Mouse (Mus musculus): ENCODE measurements at regions not wholly inside any gene's neighbourhood (a gene's known extent, or its start where the extent isn't known, plus 50 kb on each side); places are given as distances from the start of the nearest gene placed in this dataset.

- no peaks in the 10 kb centered on the region for H3K4me1 ChIP-seq (ENCODE audit: control insufficient read depth in 1 of 2, insufficient read depth in 2 of 2)
- H3K4me3 ChIP-seq (replicated peaks in 1 of 3; ENCODE audit: low read depth in 2 of 3, low read length in 2 of 3, poor library complexity in 1 of 3) = no peak overlapping the region
- H3K27me3 ChIP-seq (replicated peaks) = peaks cover 94% of the 10 kb centered on the region
- H3K27ac ChIP-seq (ENCODE audit: insufficient read depth, low read depth) = no peak overlapping the region
- no peak overlapping the region for H3K4me2 ChIP-seq (ENCODE audit: insufficient read depth, low read depth, poor library complexity, severe bottlenecking)
- TF ChIP-seq ELF1 (IDR thresholded peaks at IDR 0.05; ENCODE audit: low read depth, low read length) = no peak
- TF ChIP-seq ZNF384 (IDR thresholded peaks at IDR 0.05; ENCODE audit: low read depth, low read length) = no peak
- TF ChIP-seq UBTF (IDR thresholded peaks at IDR 0.05; ENCODE audit: low read depth, low read length) = no peak
- TF ChIP-seq ZMIZ1 (IDR thresholded peaks at IDR 0.05; ENCODE audit: low read depth, low read length) = no peak
- no peak for TF ChIP-seq USF2 (conservative IDR thresholded peaks at IDR 0.05; ENCODE audit: low read depth, low read length)
- no peak for TF ChIP-seq CHD1 (IDR thresholded peaks at IDR 0.05; ENCODE audit: low read depth, low read length)
- TF ChIP-seq E2F4 (IDR thresholded peaks at IDR 0.05; ENCODE audit: insufficient replicate concordance, low read depth, low read length) = no peak
- no peak for TF ChIP-seq SIN3A (IDR thresholded peaks at IDR 0.05; ENCODE audit: low read length)
- no peak for TF ChIP-seq JUN (IDR thresholded peaks at IDR 0.05; ENCODE audit: insufficient read depth, low read depth, low read length)
- TF ChIP-seq IRF4 (IDR thresholded peaks at IDR 0.05; ENCODE audit: low read depth, low read length) = no peak
- no peak for TF ChIP-seq TBP (conservative IDR thresholded peaks at IDR 0.05; ENCODE audit: low read depth, low read length)
- no peaks in the 10 kb centered on the region for H3K36me3 ChIP-seq (replicated peaks in 1 of 2; ENCODE audit: control insufficient read depth in 1 of 2, insufficient read depth in 1 of 2, low read length in 1 of 2)
- no peak for DNase-seq (ENCODE audit: extremely low read depth)
- in situ Hi-C loops (cut with MboI; ENCODE audit: low pct_ligation_motif_present, low pct_unique_long_range_greater_than_20kb, low sequenced_read_pairs) = no loop called here
- no peak overlapping the region for H3K9ac ChIP-seq (ENCODE audit: insufficient read depth, low read depth)
- H3K9me3 ChIP-seq (replicated peaks; ENCODE audit: low read length) = no peaks in the 10 kb centered on the region
- no peaks in the 10 kb centered on the region for H3K79me2 ChIP-seq (replicated peaks; ENCODE audit: control insufficient read depth, extremely low read depth, insufficient read depth, poor library complexity, severe bottlenecking)
- dilution Hi-C loops (cut with MboI; ENCODE audit: extremely low pct_ligation_motif_present, extremely low pct_unique_long_range_greater_than_20kb, low sequenced_read_pairs) = no loop called here
These were observed 114.2 kb downstream of the Ndufa10 start for GRCm38 (mm10) chr1:92359473-92359872.

GRCm38 (mm10) chr1:92358758-92359287 is 114.8 kb downstream of the Ndufa10 start:
- no peak overlapping the region for H3K4me3 ChIP-seq (replicated peaks in 1 of 3; ENCODE audit: low read depth in 2 of 3, low read length in 2 of 3, poor library complexity in 1 of 3)
- H3K79me2 ChIP-seq (replicated peaks; ENCODE audit: control insufficient read depth, extremely low read depth, insufficient read depth, poor library complexity, severe bottlenecking) = no peaks in the 10 kb centered on the region
- H3K4me2 ChIP-seq (ENCODE audit: insufficient read depth, low read depth, poor library complexity, severe bottlenecking) = no peak overlapping the region
- no peak overlapping the region for H3K27ac ChIP-seq (ENCODE audit: insufficient read depth, low read depth)
- H3K36me3 ChIP-seq (replicated peaks in 1 of 2; ENCODE audit: control insufficient read depth in 1 of 2, insufficient read depth in 1 of 2, low read length in 1 of 2) = no peaks in the 10 kb centered on the region
- H3K4me1 ChIP-seq (ENCODE audit: control insufficient read depth in 1 of 2, insufficient read depth in 2 of 2) = no peaks in the 10 kb centered on the region
- no peak overlapping the region for H3K9ac ChIP-seq (ENCODE audit: insufficient read depth, low read depth)
- DNase-seq (ENCODE audit: extremely low read depth) = no peak
- in situ Hi-C loops (cut with MboI; ENCODE audit: low pct_ligation_motif_present, low pct_unique_long_range_greater_than_20kb, low sequenced_read_pairs) (no loop called here), dilution Hi-C loops (cut with MboI; ENCODE audit: extremely low pct_ligation_motif_present, extremely low pct_unique_long_range_greater_than_20kb, low sequenced_read_pairs) (no loop called here)
- TF ChIP-seq JUND (conservative IDR thresholded peaks at IDR 0.05; ENCODE audit: low read depth, low read length) (no peak), BHLHE40 (IDR thresholded peaks at IDR 0.05; ENCODE audit: low read depth, low read length) (no peak), ETS1 (conservative IDR thresholded peaks at IDR 0.05; ENCODE audit: low read depth, low read length) (no peak), ZC3H11A (IDR thresholded peaks at IDR 0.05; ENCODE audit: low read depth, low read length) (no peak), IRF4 (IDR thresholded peaks at IDR 0.05; ENCODE audit: low read depth, low read length) (no peak)
- H3K9me3 ChIP-seq (replicated peaks; ENCODE audit: low read length) = no peaks in the 10 kb centered on the region
- H3K27me3 ChIP-seq (replicated peaks) = peaks cover 93% of the 10 kb centered on the region

Data from CH12.LX (cell line).